Mouse (Mus musculus): ENCODE measurements around the gene Kctd17.

Kctd17 gene

DNA sequence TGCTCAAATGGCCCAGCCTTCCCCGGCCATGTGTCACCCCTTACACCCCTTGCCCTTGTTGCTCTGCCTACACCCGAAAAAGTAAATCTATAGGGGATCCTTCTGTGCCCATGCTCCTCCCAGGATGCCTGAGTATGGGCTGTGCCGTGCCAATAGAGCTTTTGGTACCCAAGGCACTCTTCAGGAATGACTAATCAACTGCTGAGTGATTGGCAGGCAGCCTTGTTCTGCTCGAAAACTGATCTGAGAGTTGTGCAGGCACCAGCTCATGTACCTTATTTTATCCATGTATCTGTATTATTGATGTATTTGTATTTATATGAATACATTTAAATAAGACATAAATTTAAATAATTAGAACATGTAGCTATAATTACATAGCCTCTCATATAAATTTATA, 58.7 kb downstream of the Kctd17 start:
- DNase-seq: no peak

All from kidney, postnatal 14 days (tissue).